ENCODE assay signal across 27 mouse cellular contexts in the genomic region with DNA sequence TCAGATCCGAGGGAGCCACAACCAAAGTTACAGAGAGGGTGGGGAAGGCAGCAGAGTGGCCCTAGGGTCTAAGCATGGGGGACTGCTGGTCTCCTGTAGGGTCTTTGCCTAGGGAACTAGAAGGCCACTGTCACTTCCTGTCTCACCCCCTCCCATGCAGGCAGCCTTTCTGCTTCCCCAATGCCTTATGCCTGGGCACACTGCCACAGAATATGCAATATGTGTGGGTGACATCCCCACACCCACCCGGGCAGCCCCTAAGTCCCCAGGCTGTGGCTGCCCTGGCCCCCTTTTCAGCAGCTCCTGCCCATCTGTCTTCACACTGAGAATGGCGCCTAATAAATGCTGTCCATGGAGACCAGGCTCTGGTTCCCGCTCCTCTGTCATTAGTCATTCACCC. TPM values are rescaled to one million over a fixed set of nuclear protein-coding genes. Genes with fewer than 3 reads are reported as not detected.
DNase-seq lines count a peak whose midpoint lies in the region; ATAC-seq lines count a peak whose summit lies in the region.
"Had no signal": no experiment of that assay in that cellular context is flagged by ENCODE, and none has a peak within 500 bp of the region (broad histone marks: within the 10 kb centered on the region; RNA-seq: fewer than 3 reads in every experiment).

No protein-coding gene starts in this region.

- WGBS in lung, embryonic 16.5 days: 21% methylated on average over 4 of the region's 4 CpGs

- H3K9ac ChIP-seq in lung, embryonic 16.5 days (ENCODE audit: low read length): no peak overlapping the region
- H3K9ac ChIP-seq: embryonic facial prominence, embryonic 13.5 days; heart, embryonic 15.5 days; hindbrain, embryonic 14.5 days; limb, embryonic 12.5 days; liver, postnatal 0 days; midbrain, embryonic 15.5 days; neural tube, embryonic 12.5 days; stomach, embryonic 15.5 days had no signal

- H3K27me3 ChIP-seq in lung, embryonic 16.5 days (ENCODE audit: control insufficient read depth, insufficient read depth, low read depth, low read length): peaks cover 14% of the 10 kb centered on the region

- H3K4me1 ChIP-seq in lung, embryonic 16.5 days (replicated peaks; ENCODE audit: control insufficient read depth, insufficient read depth, low read length): peaks cover 21% of the 10 kb centered on the region

- H3K9me3 ChIP-seq in lung, embryonic 16.5 days (ENCODE audit: control insufficient read depth, low read length): no peaks in the 10 kb centered on the region
- H3K9me3 ChIP-seq: embryonic facial prominence, embryonic 13.5 days; heart, embryonic 15.5 days; limb, embryonic 12.5 days; midbrain, embryonic 15.5 days; neural tube, embryonic 12.5 days; stomach, embryonic 15.5 days had no signal

- no peaks in the 10 kb centered on the region for H3K36me3 ChIP-seq in lung, embryonic 16.5 days (ENCODE audit: control insufficient read depth, insufficient read depth, low read length)
- H3K36me3 ChIP-seq: embryonic facial prominence, embryonic 13.5 days; heart, embryonic 15.5 days; limb, embryonic 12.5 days; midbrain, embryonic 15.5 days; neural tube, embryonic 12.5 days; stomach, embryonic 15.5 days had no signal

- no peak overlapping the region for H3K4me2 ChIP-seq in lung, embryonic 16.5 days (ENCODE audit: low read depth, low read length)
- H3K4me2 ChIP-seq: embryonic facial prominence, embryonic 13.5 days; heart, embryonic 15.5 days; hindbrain, embryonic 14.5 days; limb, embryonic 12.5 days; liver, embryonic 11.5 days; midbrain, embryonic 15.5 days; neural tube, embryonic 12.5 days; stomach, embryonic 15.5 days had no signal

- peak overlapping the region; percentile 5 for H3K27ac ChIP-seq in lung, embryonic 16.5 days (ENCODE audit: low read length)
- H3K27ac ChIP-seq: embryonic facial prominence, embryonic 13.5 days; gastrocnemius, adult 2 months; heart, embryonic 15.5 days; hindbrain, embryonic 14.5 days; limb, embryonic 12.5 days; midbrain, embryonic 15.5 days; neural tube, embryonic 12.5 days; stomach, embryonic 15.5 days had no signal

- DNase-seq in cerebellum, adult 9-11 months: peak; percentile 29
- DNase-seq in cerebellum, adult 11-12 months: no peak
- no peak for DNase-seq in lung, postnatal 14 days
- DNase-seq in lung, postnatal 10 days: peak; percentile 50
- no peak for DNase-seq in right cerebral cortex, postnatal 10 days (ENCODE audit: low spot score in 2 of 2)
- DNase-seq in spleen, postnatal 10 days (ENCODE audit: low spot score in 2 of 2): no peak
- DNase-seq: cerebellum, postnatal 10 days; gastrocnemius, adult 2 months; heart, postnatal 36 days; kidney, adult 18-20 months; kidney, postnatal 4 days; liver, postnatal 0 days; thymus, adult 18-20 months; thymus, postnatal 36 days had no signal

- peak; percentile 79 for ATAC-seq in lung, embryonic 16.5 days (ENCODE audit: low read depth)
- ATAC-seq: activated CD4-positive, CD25-positive, alpha-beta regulatory T cell, adult 4 months; forebrain, embryonic 14.5 days; inflammation-experienced regulatory T-cells, adult 6 months; liver, postnatal 0 days; midbrain, embryonic 15.5 days had no signal

- H3K4me3 ChIP-seq in lung, embryonic 16.5 days (ENCODE audit: low read length): no peak overlapping the region
- H3K4me3 ChIP-seq: embryonic facial prominence, embryonic 13.5 days; gastrocnemius, adult 2 months; heart, embryonic 15.5 days; limb, embryonic 12.5 days; midbrain, embryonic 15.5 days; neural tube, embryonic 12.5 days; stomach, embryonic 15.5 days had no signal

RNA-seq across cellular contexts. Expression of gene Slc35f6, which starts 22.8 kb away (rescaled TPM):
- polyA plus RNA-seq in lung, embryonic 16.5 days (2015; fragmentation: Nextera tagmentation; extraction: Ambion mirVana): 26.9 and 28.2 TPM in 2 replicates

RNA-seq across cellular contexts. Expression of gene Kcnk3, which starts 36.9 kb away (rescaled TPM):
- 11.3 and 15.3 TPM in 2 replicates for polyA plus RNA-seq in lung, embryonic 16.5 days (2015; fragmentation: Nextera tagmentation; extraction: Ambion mirVana)
- polyA plus RNA-seq: activated CD4-positive, CD25-positive, alpha-beta regulatory T cell, adult 4 months; C2C12 had no signal

RNA-seq across cellular contexts. Expression of gene Cenpa, which starts 41.7 kb away (rescaled TPM):
- polyA plus RNA-seq in lung, embryonic 16.5 days (2015; fragmentation: Nextera tagmentation; extraction: Ambion mirVana): 280 and 298 TPM in 2 replicates

Comparison
In these comparisons a context has a peak if more than half of its experiments do, and no peak if none do; other contexts are left out.
1. DNase-seq: peak in cerebellum, adult 9-11 months (single experiment) and lung, postnatal 10 days (single experiment); none in cerebellum, adult 11-12 months (single experiment), lung, postnatal 14 days (single experiment), right cerebral cortex, postnatal 10 days (0 of 2) and spleen, postnatal 10 days (0 of 2).